Mouse (Mus musculus): ENCODE data around the gene Slc7a11.

- no peak for TF ChIP-seq CTCF (IDR thresholded peaks at IDR 0.05; ENCODE audit: control insufficient read depth, insufficient read depth, low read length)
- TF ChIP-seq POLR2A (IDR thresholded peaks at IDR 0.05; ENCODE audit: borderline replicate concordance, control insufficient read depth, low read depth, low read length) = no peak
These were observed 118.9 kb downstream of the Slc7a11 start for GRCm38 (mm10) chr3:50324524-50324923.

Measured in bone marrow, adult 2 months (tissue).